Mouse (Mus musculus): ENCODE measurements around the gene Zfp518a.

Gene Zfp518a

DNA sequence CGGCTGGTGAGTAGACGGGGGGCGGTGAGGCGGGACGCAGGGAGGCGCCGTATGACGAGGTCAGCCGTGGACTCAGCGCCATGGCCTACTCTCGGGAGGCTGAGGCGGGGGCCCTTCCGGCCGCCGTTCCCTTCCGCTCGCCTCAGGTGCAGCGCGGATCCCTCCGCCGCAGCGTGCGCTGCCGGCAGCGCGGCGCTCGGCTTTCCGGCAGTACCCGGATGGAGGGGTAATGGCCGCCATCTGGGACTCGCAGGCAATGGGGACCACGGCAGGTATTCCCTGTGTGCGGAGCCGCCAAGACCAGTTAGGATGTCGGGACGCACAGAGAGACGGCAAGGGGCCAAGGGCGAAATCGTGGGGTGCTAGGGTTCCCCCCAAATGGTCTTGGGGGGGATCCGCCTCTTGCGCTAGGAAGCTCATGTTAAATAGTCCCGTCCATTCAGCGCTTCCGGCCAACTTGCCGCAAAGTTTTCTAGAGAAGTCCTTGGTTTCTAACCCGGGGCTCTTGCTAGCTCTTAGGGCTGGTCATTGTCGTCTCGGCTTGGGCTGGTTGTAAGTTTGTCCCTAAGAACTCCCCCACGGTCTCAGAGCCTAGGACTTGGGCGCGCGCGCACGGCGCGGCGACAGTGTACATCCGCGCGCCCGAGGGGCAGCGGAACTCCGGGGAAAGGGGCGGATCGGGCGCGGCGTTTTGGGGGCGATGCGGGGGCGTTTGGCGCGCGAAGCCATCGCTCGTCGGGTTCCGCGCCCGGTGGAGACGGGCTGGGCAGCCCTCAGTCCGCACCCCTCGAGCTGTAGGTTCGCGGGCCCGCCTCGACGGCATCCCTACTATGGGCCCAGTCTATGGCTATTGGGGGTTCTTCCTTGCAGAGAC is at the start of gene Zfp518a:
TSS of gene Zfp518a (plus strand) at position 187 of the 874 bp plus-strand sequence.
- DNase-seq (ENCODE audit: low spot score in 2 of 2) = peak; percentile 75 to 82

GRCm38 (mm10) chr19:40844731-40845130 is 49.8 kb upstream of the Zfp518a start:
- DNase-seq (ENCODE audit: low spot score in 2 of 2) = no peak

GRCm38 (mm10) chr19:40849391-40849790 is 45.1 kb upstream of the Zfp518a start:
- no peak for DNase-seq (ENCODE audit: low spot score in 2 of 2)

GRCm38 (mm10) chr19:40859555-40859954 is 35.0 kb upstream of the Zfp518a start:
- no peak for DNase-seq (ENCODE audit: low spot score in 2 of 2)

GRCm38 (mm10) chr19:40868284-40868683 is 26.2 kb upstream of the Zfp518a start:
- DNase-seq (ENCODE audit: low spot score in 2 of 2) = no peak

- DNase-seq (ENCODE audit: low spot score in 2 of 2) = no peak
These were observed 24.9 kb upstream of the Zfp518a start for GRCm38 (mm10) chr19:40869425-40870105.

- peak; percentile 74 to 79 for DNase-seq (ENCODE audit: low spot score in 2 of 2)
These were observed 21.4 kb upstream of the Zfp518a start for GRCm38 (mm10) chr19:40872955-40873665.

GRCm38 (mm10) chr19:40881700-40882099 is 12.8 kb upstream of the Zfp518a start:
- no peak for DNase-seq (ENCODE audit: low spot score in 2 of 2)

GRCm38 (mm10) chr19:40888887-40889286 is 5.6 kb upstream of the Zfp518a start:
- no peak for DNase-seq (ENCODE audit: low spot score in 2 of 2)

DNA sequence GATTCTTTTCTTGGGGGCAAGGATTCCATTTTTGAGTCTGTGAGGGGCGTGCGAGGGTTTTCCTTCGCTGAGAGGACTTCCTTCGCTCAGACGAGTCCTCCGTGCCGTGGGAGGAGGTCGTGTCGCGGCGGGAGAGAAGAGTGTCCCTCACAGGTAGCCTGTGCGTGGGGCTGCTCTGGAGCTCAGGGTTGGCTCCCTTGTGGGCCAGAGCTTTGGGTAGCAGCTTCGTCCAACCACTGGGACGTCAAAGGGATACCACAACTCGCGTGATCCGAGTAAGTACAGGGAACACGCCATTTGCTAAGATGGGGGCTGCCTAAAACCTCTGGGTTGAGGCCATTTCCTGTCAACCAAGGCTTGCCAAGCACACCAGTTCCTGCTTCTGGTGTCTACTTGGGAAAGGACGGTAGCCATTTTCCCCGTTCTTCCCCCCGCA is 416 bp upstream of the Zfp518a start:
- DNase-seq (ENCODE audit: low spot score in 2 of 2) = no peak

- no peak for DNase-seq (ENCODE audit: low spot score in 2 of 2)
These were observed 843 bp downstream of the Zfp518a start for GRCm38 (mm10) chr19:40895393-40895703.

GRCm38 (mm10) chr19:40931581-40932369 is 37.3 kb downstream of the Zfp518a start:
- DNase-seq (ENCODE audit: low spot score in 2 of 2) = no peak

GRCm38 (mm10) chr19:40935376-40935775 is 40.9 kb downstream of the Zfp518a start:
- no peak for DNase-seq (ENCODE audit: low spot score in 2 of 2)

DNA sequence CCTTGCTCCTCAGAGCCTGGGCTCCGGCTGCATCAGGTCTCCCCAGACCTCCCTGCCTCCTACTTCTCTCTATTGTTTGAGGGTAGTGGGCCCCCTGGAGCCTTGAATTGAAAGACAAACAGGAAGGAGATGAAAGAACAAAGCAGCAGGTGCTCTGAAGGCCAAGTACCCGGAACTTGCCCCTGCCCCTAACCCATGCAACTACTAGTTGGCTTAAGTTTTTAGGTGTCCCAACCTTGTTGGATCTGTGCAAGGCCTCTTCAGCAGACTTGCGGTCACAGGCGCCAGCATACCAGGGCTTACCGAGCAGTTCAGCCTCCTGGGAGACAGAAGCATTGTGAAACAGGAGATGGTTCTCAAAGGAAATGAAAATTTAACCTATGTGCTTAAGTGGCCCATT is 41.5 kb downstream of the Zfp518a start:
- no peak for DNase-seq (ENCODE audit: low spot score in 2 of 2)

DNA sequence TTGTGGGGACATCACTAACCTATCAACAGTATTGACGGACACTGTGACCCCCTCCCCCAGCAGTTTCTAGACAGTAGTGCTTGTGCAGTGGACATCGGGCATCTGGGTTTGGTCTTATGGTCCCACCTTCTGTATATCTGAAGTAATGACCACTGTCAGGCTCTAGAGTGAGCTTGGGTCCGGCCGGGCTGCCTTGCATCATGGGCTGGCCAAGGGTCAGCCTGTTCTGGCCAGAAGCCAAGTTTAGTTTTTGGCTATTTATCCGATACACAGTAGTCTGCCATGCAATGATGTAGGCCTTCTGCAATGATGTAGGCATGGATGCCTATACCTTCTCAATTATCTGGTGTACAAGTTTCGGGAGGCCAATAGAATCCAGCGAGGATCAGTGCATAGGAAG is 49.0 kb downstream of the Zfp518a start:
- DNase-seq (ENCODE audit: low spot score in 2 of 2) = no peak

GRCm38 (mm10) chr19:40946937-40947577 is 52.6 kb downstream of the Zfp518a start:
- no peak for DNase-seq (ENCODE audit: low spot score in 2 of 2)

GRCm38 (mm10) chr19:40958981-40959380 is 64.5 kb downstream of the Zfp518a start:
- no peak for DNase-seq (ENCODE audit: low spot score in 2 of 2)

DNA sequence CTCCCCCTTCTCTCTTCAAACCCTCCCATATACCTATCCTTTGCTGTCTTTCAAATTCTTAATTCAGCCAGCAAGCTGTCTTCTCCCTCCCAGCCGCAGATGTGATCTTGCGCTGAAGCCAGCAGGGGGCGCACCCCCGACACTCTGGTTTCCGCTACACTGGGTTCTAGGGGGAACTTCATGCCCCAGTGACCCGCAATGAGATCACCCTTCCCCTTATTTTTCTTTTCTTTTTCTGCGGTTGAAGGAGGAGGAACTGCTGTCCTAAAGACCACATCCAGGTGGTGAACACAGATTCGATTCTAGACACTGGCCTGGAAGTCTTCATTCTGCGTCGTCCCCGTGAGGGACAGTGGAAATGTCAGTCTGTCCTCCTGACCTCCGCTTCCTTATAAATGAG is 68.5 kb downstream of the Zfp518a start:
- peak in 1 of 2 experiments; percentile 24 for DNase-seq (ENCODE audit: low spot score in 2 of 2)

DNA sequence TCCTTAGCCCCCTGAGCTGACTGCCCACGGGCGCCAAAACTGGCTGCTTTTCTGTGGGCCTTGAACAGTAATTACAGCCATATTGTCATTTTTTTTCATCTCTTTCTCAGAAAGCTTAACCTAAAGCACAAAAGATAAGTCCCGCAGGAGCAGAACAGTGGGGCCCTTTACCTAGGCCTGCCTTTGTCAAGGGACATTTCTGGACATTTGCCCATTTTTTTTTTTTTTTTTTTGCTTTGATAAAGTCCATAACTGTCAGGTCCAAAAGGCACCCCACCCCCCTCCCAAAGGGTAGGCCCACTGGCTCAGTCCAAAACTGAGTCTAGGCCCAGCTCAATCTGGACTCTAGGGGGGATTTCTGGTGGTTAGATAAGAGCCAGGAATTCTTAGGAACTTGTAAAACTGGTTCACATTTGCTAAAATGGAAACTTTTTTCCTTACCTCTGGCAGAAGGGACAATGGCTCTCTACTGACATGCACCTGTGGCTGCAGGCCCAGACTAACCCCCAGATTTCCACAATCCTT is 69.9 kb downstream of the Zfp518a start:
- DNase-seq (ENCODE audit: low spot score in 2 of 2) = no peak

- no peak for DNase-seq (ENCODE audit: low spot score in 2 of 2)
These were observed 70.7 kb downstream of the Zfp518a start for GRCm38 (mm10) chr19:40964936-40965850.
